8 mouse cellular contexts compared by ENCODE assay signal in the genomic region with DNA sequence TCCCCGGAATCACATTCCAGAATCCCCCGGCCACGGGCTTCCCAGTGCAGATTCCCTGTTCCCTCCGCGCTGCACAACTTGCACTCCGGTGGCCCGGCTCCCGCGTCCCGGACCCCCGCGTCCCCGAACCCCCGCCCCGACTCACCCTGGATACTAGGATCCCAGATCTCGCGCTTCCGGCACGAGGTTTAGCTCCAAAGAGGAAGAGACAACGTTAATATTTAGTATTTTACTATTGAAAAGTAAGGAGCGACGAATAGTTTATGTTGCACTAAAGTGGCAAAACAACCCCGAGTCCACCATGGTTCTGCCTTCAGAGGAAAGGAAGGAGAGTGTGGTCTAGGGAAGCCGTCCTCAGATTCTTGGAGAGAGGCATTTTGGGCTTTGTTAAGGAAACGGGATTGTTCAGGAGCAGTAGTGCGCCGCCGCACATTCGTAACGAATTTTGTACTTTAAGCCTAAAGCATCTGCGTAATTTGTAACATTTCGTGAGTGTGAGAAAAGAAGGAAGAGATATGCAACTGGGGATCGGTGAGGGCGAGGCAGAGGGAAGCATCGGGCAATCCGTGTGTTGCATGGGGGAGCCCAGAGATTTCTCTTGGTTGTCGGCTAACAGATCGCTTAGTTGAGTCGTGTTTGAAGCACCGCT. TPM values are rescaled to one million over a fixed set of nuclear protein-coding genes. Genes with fewer than 3 reads are reported as not detected.
DNase-seq lines count a peak whose midpoint lies in the region; ATAC-seq and TF ChIP-seq lines count a peak whose summit lies in the region.

No protein-coding gene starts in this region.

- intact Hi-C loops in left cerebral cortex, postnatal 36 days (cut with DNase I) = loop anchor here (5.0 kb wide), 1 partner anchor 40 kb away; no protein-coding TSS in a partner anchor

- under 1% methylated on average over 40 of the region's 40 CpGs for WGBS in cerebellum, adult 2 months
- under 1% methylated on average over 40 of the region's 40 CpGs for WGBS in embryonic facial prominence, embryonic 15.5 days
- WGBS in midbrain, embryonic 12.5 days = under 1% methylated on average over 40 of the region's 40 CpGs

- H3K27ac ChIP-seq in cerebellum, adult 2 months (ENCODE audit: insufficient read depth, low read length) = peak overlapping the region; percentile 67
- H3K27ac ChIP-seq in embryonic facial prominence, embryonic 15.5 days (replicated peaks) = peak overlapping the region; percentile 97
- peak overlapping the region; percentile 91 for H3K27ac ChIP-seq in midbrain, embryonic 12.5 days (replicated peaks)

- peak overlapping the region; percentile 67 for H3K4me2 ChIP-seq in embryonic facial prominence, embryonic 15.5 days (replicated peaks)
- peak overlapping the region; percentile 75 for H3K4me2 ChIP-seq in midbrain, embryonic 12.5 days (replicated peaks)

- peak overlapping the region; percentile 59 for H3K4me3 ChIP-seq in cerebellum, adult 2 months (replicated peaks; ENCODE audit: insufficient read depth, low read depth, low read length)
- H3K4me3 ChIP-seq in embryonic facial prominence, embryonic 15.5 days (replicated peaks) = peak overlapping the region; percentile 98
- H3K4me3 ChIP-seq in midbrain, embryonic 12.5 days = peak overlapping the region; percentile 87

- TF ChIP-seq POLR2A in cerebellum, adult 2 months (IDR thresholded peaks at IDR 0.05; ENCODE audit: borderline replicate concordance, insufficient read depth, low read length) = no peak

- peak; percentile 49 for ATAC-seq in embryonic facial prominence, embryonic 15.5 days (ENCODE audit: insufficient number of reproducible peaks, low FRiP score, low TSS enrichment, low read depth)
- ATAC-seq in midbrain, embryonic 12.5 days (ENCODE audit: low FRiP score, low read depth) = peak; percentile 68

- peak in 1 of 2 experiments; percentile 23 for DNase-seq in cerebellum, adult 2 months
- no peak for DNase-seq in cerebellum, adult 11 months
- DNase-seq in ovary, postnatal 36 days (ENCODE audit: low spot score) = peak; percentile 12
- DNase-seq in ovary, adult 18-20 months (ENCODE audit: low spot score) = no peak
- DNase-seq in left cerebral cortex, postnatal 36 days (ENCODE audit: low spot score in 2 of 2) = peak; percentile 44 to 48
- DNase-seq in thymus, postnatal 36 days = no peak

- TF ChIP-seq CTCF in cerebellum, adult 2 months (IDR thresholded peaks at IDR 0.05; ENCODE audit: borderline replicate concordance, insufficient read depth, low read depth, low read length) = no peak

- H3K27me3 ChIP-seq in cerebellum, adult 2 months (ENCODE audit: control insufficient read depth, insufficient read depth, low read length) = no peaks in the 10 kb centered on the region
- no peaks in the 10 kb centered on the region for H3K27me3 ChIP-seq in embryonic facial prominence, embryonic 15.5 days
- no peaks in the 10 kb centered on the region for H3K27me3 ChIP-seq in midbrain, embryonic 12.5 days

- no peaks in the 10 kb centered on the region; the same call in 1 of the 2 replicates for H3K4me1 ChIP-seq in cerebellum, adult 2 months (ENCODE audit: control insufficient read depth, insufficient read depth, low read length)
- H3K4me1 ChIP-seq in embryonic facial prominence, embryonic 15.5 days = peaks cover 18% of the 10 kb centered on the region; the same call in 1 of the 2 replicates
- peaks cover 12% of the 10 kb centered on the region for H3K4me1 ChIP-seq in midbrain, embryonic 12.5 days

- H3K9ac ChIP-seq in embryonic facial prominence, embryonic 15.5 days = peak overlapping the region; percentile 85
- peak overlapping the region; percentile 78 for H3K9ac ChIP-seq in midbrain, embryonic 12.5 days (replicated peaks)

- no peaks in the 10 kb centered on the region for H3K9me3 ChIP-seq in embryonic facial prominence, embryonic 15.5 days (replicated peaks)
- H3K9me3 ChIP-seq in midbrain, embryonic 12.5 days = no peaks in the 10 kb centered on the region

- H3K36me3 ChIP-seq in embryonic facial prominence, embryonic 15.5 days = no peaks in the 10 kb centered on the region
- no peaks in the 10 kb centered on the region for H3K36me3 ChIP-seq in midbrain, embryonic 12.5 days

RNA-seq across cellular contexts. Expression of a gene that starts 1.1 kb away (rescaled TPM):
- 48.2 and 52.8 TPM in 2 replicates for polyA plus RNA-seq in cerebellum, adult 2 months (2012; rRNA removed)
- 106 and 110 TPM in 2 replicates for polyA plus RNA-seq in embryonic facial prominence, embryonic 15.5 days (2015; fragmentation: Nextera tagmentation; extraction: Ambion mirVana)
- 10 to 100 TPM; 65.5 to 73.2 TPM for total RNA-seq in left cerebral cortex, postnatal 36 days (2021)
- polyA plus RNA-seq in midbrain, embryonic 12.5 days (2016; fragmentation: Nextera tagmentation; extraction: Ambion mirVana) = 73.3 and 79.9 TPM in 2 replicates

RNA-seq across cellular contexts. Expression of a gene that starts 48.7 kb away (rescaled TPM):
- polyA plus RNA-seq in cerebellum, adult 2 months (2012; rRNA removed) = 26.9 and 30.4 TPM in 2 replicates
- polyA plus RNA-seq in embryonic facial prominence, embryonic 15.5 days (2015; fragmentation: Nextera tagmentation; extraction: Ambion mirVana) = 32.1 and 37.1 TPM in 2 replicates
- total RNA-seq in left cerebral cortex, postnatal 36 days (2021) = 10 to 100 TPM; 30.9 to 35.5 TPM
- polyA plus RNA-seq in midbrain, embryonic 12.5 days (2016; fragmentation: Nextera tagmentation; extraction: Ambion mirVana) = 45.0 and 45.8 TPM in 2 replicates

Comparison
In these comparisons a context has a peak if more than half of its experiments do, and no peak if none do; other contexts are left out.
1. DNase-seq: peak in ovary, postnatal 36 days (single experiment) and left cerebral cortex, postnatal 36 days (2 of 2); none in cerebellum, adult 11 months (single experiment), ovary, adult 18-20 months (single experiment) and thymus, postnatal 36 days (0 of 2).
2. Peak in every context shown above with its lines, with median percentiles within 50 percentile points of each other: H3K27ac ChIP-seq and H3K4me3 ChIP-seq.